Mouse (Mus musculus) limb, embryonic 14.5 days (tissue): ENCODE results near the gene Scd2. TPM values are rescaled to one million over a fixed set of nuclear protein-coding genes. Genes with fewer than 3 reads are reported as not detected.

Experiments used
- ATAC-seq: fragments of 200-750 bp; cut with Nextera tagmentation; 2 replicates; pipeline ENCODE4 v1.8.0; 2017; ENCODE audit warnings: low read depth, moderate number of reproducible peaks, moderate TSS enrichment; ENCODE audit not compliant: low FRiP score
- DNase-seq: peaks from one replicate; pipeline ENCODE4 v3.0.0-alpha.2; 2015; ENCODE audit warnings: low spot score
- H3K27ac ChIP-seq: fragments of 300-500 bp; sonication (generic); replicated peaks from 2 replicates; pipeline ENCODE4 v1.5.1; 2014; ENCODE audit warnings: low read depth, mild to moderate bottlenecking, low read length, moderate library complexity, mixed read lengths
- H3K27me3 ChIP-seq: fragments of 300-500 bp; sonication (generic); 2 replicates; pipeline ENCODE4 v1.6.1; 2014; ENCODE audit warnings: low read length, mixed read lengths; ENCODE audit not compliant: control insufficient read depth, insufficient read depth
- H3K36me3 ChIP-seq: fragments of 300-500 bp; sonication (generic); 2 replicates; pipeline ENCODE4 v1.6.1; 2014; ENCODE audit warnings: mild to moderate bottlenecking, low read length, moderate library complexity, mixed read lengths; ENCODE audit not compliant: control insufficient read depth, insufficient read depth
- H3K4me1 ChIP-seq: fragments of 300-500 bp; sonication (generic); 2 replicates; pipeline ENCODE4 v1.6.1; 2014; ENCODE audit warnings: antibody characterized with exemption, low read length, mixed read lengths; ENCODE audit not compliant: control insufficient read depth, insufficient read depth
- H3K4me2 ChIP-seq: fragments of 300-500 bp; sonication (generic); replicated peaks from 2 replicates; pipeline ENCODE4 v1.6.1; 2014; ENCODE audit warnings: low read depth, mild to moderate bottlenecking, low read length, moderate library complexity; ENCODE audit not compliant: severe bottlenecking
- H3K4me3 ChIP-seq: fragments of 300-500 bp; sonication (generic); replicated peaks from 2 replicates; pipeline ENCODE4 v1.5.1; 2014; ENCODE audit warnings: low read length
- H3K9ac ChIP-seq: fragments of 300-500 bp; sonication (generic); 2 replicates; pipeline ENCODE4 v1.6.1; 2014; ENCODE audit warnings: mild to moderate bottlenecking, low read depth, low read length, moderate library complexity; ENCODE audit not compliant: severe bottlenecking
- H3K9me3 ChIP-seq: fragments of 300-500 bp; sonication (generic); 2 replicates; pipeline ENCODE4 v1.6.1; 2016; ENCODE audit warnings: low read length; ENCODE audit not compliant: control insufficient read depth
- POLR2A ChIP-seq: fragments of 200-500 bp; IDR thresholded peaks from 2 replicates; pipeline ENCODE4 v1.8.0; 2012; ENCODE audit warnings: inconsistent platforms, mild to moderate bottlenecking, moderate library complexity, borderline replicate concordance; ENCODE audit not compliant: insufficient read depth, insufficient read length; ENCODE audit errors: extremely low read depth
- WGBS: fragments of 180-500 bp; shearing (Covaris S2); extraction: QIAGEN DNeasy Blood & Tissue Kit; methylation state at CpG from one replicate; pipeline ENCODE4 v1.1.7; 2014; 5-methylcytosine and 5-hydroxymethylcytosine counted together
- polyA plus RNA-seq, 2 experiments: library from polyadenylated mRNA; depleted of rRNA in 1 of 2; stranded (reverse) in 1 of 2; unstranded in 1 of 2; fragments of >200 nt; fragmentation: Nextera tagmentation in 1 of 2; extraction: Ambion mirVana in 1 of 2; gene quantifications; 2 replicates each; pipeline versions ENCODE4 v1.2.1 to v1.2.3; 2012 to 2014

Scd2 gene
- polyA plus RNA-seq, 2 experiments, result 218 to 274 TPM

DNA sequence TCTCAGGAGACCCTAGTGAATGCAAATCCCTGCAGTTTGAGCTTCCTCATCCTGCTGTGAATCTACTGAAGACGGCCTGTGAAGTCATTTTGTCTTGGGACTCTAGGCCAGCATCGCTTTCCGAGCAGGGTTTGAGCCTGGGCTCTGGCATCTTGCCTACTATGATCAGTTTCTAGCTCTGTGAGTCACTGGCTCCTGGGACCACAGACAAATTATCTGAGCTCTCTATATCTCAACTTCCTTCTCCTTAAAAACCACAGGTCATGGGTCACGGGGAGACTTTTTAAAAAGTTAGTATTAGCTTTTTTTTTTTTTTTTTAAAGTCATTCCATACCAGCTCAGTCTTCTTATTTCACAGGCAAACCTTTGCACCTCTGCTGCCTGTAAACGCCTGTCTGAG lies 38.4 kb downstream of the Scd2 start:
- ATAC-seq (no peak), DNase-seq (no peak)
- no peak overlapping the region for H3K27ac ChIP-seq
- H3K36me3 ChIP-seq, result no peaks in the 10 kb centered on the region
- no peaks in the 10 kb centered on the region for H3K9me3 ChIP-seq
- no peak overlapping the region for H3K4me2 ChIP-seq
- 82% methylated on average over 5 of the region's 5 CpGs for WGBS
- no peaks in the 10 kb centered on the region for H3K4me1 ChIP-seq
- no peak for TF ChIP-seq POLR2A
- H3K27me3 ChIP-seq, result no peaks in the 10 kb centered on the region
- H3K4me3 ChIP-seq, result no peak overlapping the region
- no peak overlapping the region for H3K9ac ChIP-seq

DNA sequence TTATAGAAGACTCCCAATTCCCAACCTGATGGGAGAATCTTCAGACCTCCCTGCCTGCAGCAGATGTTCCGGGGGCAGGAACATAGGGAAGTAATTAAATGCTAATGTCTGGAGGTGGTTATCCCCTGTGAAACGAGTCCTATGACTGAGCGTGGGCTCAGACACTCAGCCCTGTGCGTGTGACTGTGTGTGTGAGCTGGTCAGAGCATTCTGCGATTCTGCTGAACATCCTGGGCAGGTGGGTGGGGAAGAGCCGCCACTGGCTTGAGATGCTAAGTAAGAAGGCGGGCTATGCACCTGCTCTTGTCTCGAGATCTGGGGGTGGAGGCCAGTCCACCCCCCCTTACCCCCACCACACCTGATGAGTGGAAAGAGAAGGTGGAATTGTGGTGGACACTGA lies 38.9 kb downstream of the Scd2 start:
- Histone ChIP-seq H3K4me2 (no peak overlapping the region), H3K9ac (no peak overlapping the region), H3K27me3 (no peaks in the 10 kb centered on the region), H3K36me3 (no peaks in the 10 kb centered on the region), H3K4me1 (no peaks in the 10 kb centered on the region), H3K9me3 (no peaks in the 10 kb centered on the region), H3K27ac (no peak overlapping the region), H3K4me3 (no peak overlapping the region)
- no peak for TF ChIP-seq POLR2A
- DNase-seq (no peak), ATAC-seq (no peak)
- 57% methylated on average over 8 of the region's 8 CpGs for WGBS

- no peak within 1 kb of the TSS for H3K4me3 ChIP-seq
- H3K36me3 ChIP-seq, result no peaks in the 10 kb centered on the region
- no peak within 1 kb of the TSS for H3K27ac ChIP-seq
- H3K4me1 ChIP-seq, result no peaks in the 10 kb centered on the region
- no peak within 1 kb of the TSS for H3K4me2 ChIP-seq
- ATAC-seq (no peak), DNase-seq (no peak)
- WGBS, result 85% methylated on average over 10 of the region's 10 CpGs
- no peaks in the 10 kb centered on the region for H3K27me3 ChIP-seq
- TF ChIP-seq POLR2A, result no peak
- H3K9me3 ChIP-seq, result no peaks in the 10 kb centered on the region
- H3K9ac ChIP-seq, result no peak within 1 kb of the TSS
Measured at GRCm38 (mm10) chr19:44332833-44333623, 39.6 kb downstream of the Scd2 start, which contains the start of gene Scd4. Scd4 (plus strand) TSS chr19:44333092.

DNA sequence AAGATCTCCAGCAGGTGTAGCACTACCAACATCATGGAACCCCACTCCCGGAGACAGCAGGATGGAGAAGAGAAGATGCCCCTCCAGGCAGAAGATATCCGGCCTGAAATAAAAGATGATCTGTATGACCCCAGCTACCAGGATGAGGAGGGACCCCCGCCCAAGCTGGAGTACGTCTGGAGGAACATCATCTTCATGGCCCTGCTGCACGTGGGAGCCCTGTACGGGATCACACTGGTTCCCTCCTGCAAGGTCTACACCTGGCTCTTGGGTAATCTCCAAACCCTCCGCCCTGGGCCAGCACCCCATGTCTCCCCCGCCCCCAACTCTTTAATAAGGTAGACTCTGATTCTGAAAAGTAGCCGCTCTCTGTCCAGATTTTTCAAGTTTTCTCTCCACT lies 40.5 kb downstream of the Scd2 start:
- H3K9ac ChIP-seq, result no peak overlapping the region
- TF ChIP-seq POLR2A, result no peak
- no peak overlapping the region for H3K27ac ChIP-seq
- H3K9me3 ChIP-seq, result no peaks in the 10 kb centered on the region
- 88% methylated on average over 9 of the region's 9 CpGs for WGBS
- no peaks in the 10 kb centered on the region for H3K27me3 ChIP-seq
- ATAC-seq, result no peak
- H3K4me1 ChIP-seq, result no peaks in the 10 kb centered on the region
- DNase-seq, result no peak
- H3K4me2 ChIP-seq, result no peak overlapping the region
- H3K36me3 ChIP-seq, result no peaks in the 10 kb centered on the region
- H3K4me3 ChIP-seq, result no peak overlapping the region

DNA sequence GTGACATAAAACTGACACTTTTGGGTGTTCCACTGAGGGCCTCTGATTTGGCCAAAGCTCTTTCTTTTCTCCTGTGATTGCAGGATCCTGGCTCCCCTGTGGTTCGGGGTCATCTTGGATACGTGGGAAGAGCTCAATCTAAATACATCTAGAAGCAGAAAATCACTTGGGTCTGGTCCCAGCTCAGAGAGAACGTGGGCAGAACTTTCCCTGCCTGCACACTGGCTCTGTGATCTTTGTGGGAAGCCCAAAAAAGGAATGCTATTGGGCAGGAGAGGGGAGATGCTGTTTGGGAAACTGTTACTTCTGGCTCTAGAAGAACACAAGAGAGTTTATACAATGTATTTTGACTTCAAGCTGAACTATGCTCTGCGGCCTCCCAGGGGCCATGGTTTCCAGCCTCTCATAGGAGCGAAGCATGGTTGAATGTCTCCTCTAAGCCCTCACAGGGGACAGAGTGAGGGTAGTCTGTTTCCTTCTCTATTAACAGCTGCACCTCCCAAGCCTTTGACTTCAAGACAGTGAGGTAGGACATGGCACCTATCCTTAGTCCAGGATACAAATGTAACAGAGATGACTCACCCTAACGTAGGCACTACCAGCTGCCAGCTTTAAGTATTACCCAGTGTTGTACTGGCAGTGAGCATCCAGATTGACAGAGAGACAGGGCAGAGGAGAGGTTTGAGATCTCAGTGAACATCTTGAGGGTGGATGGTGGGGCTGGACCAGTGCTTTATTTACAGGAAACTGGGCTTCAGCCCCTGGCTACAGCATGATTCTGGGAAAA lies 42.6 kb downstream of the Scd2 start:
- TF ChIP-seq POLR2A, result no peak

More for the DNA sequence above, 42.6 kb downstream of the Scd2 start:
- no peaks in the 10 kb centered on the region for H3K27me3 ChIP-seq
- DNase-seq (no peak), ATAC-seq (no peak)
- H3K9ac ChIP-seq, result no peak overlapping the region
- no peaks in the 10 kb centered on the region for H3K4me1 ChIP-seq
- H3K36me3 ChIP-seq, result no peaks in the 10 kb centered on the region
- no peaks in the 10 kb centered on the region for H3K9me3 ChIP-seq
- no peak overlapping the region for H3K4me3 ChIP-seq
- 83% methylated on average over 6 of the region's 6 CpGs for WGBS
- H3K4me2 ChIP-seq, result no peak overlapping the region
- H3K27ac ChIP-seq, result no peak overlapping the region
